ENCODE assay signal across 8 mouse cellular contexts in genomic region chr8:70374318-70374927, GRCm38 (mm10). TPM values are rescaled to one million over a fixed set of nuclear protein-coding genes. Genes with fewer than 3 reads are reported as not detected.
DNase-seq lines count a peak whose midpoint lies in the region; ATAC-seq and TF ChIP-seq lines count a peak whose summit lies in the region.

No protein-coding gene starts in this region.

- peak overlapping the region; percentile 75 for H3ac ChIP-seq in C2C12 (ENCODE audit: control insufficient read depth, insufficient read length, low read depth)

- H3K4me2 ChIP-seq in embryonic facial prominence, embryonic 13.5 days: peak overlapping the region; percentile 66
- H3K4me2 ChIP-seq in heart, embryonic 11.5 days: peak overlapping the region; percentile 65
- peak overlapping the region; percentile 42 for H3K4me2 ChIP-seq in kidney, embryonic 14.5 days (replicated peaks; ENCODE audit: low read depth, low read length)

- TF ChIP-seq CTCF in C2C12 (IDR thresholded peaks at IDR 0.05; ENCODE audit: control insufficient read depth, insufficient read depth, insufficient read length): no peak

- under 1% methylated on average over 53 of the region's 53 CpGs for WGBS in embryonic facial prominence, embryonic 13.5 days
- 1% methylated on average over 41 of the region's 53 CpGs for WGBS in heart, embryonic 11.5 days (ENCODE audit: insufficient replicate concordance)
- under 1% methylated on average over 52 of the region's 53 CpGs for WGBS in kidney, embryonic 14.5 days

- H3K4me3 ChIP-seq in C2C12 (ENCODE audit: insufficient read depth, poor library complexity, severe bottlenecking): no peak overlapping the region
- H3K4me3 ChIP-seq in embryonic facial prominence, embryonic 13.5 days: peak overlapping the region; percentile 43
- peak overlapping the region; percentile 26 for H3K4me3 ChIP-seq in heart, embryonic 11.5 days (ENCODE audit: low read depth, low read length)
- peak overlapping the region; percentile 40 for H3K4me3 ChIP-seq in kidney, embryonic 14.5 days (ENCODE audit: low read length)

- H3K79me2 ChIP-seq in C2C12 (ENCODE audit: control insufficient read depth, insufficient read depth): no peaks in the 10 kb centered on the region

- H3K27me3 ChIP-seq in C2C12 (ENCODE audit: control insufficient read depth, insufficient read depth, insufficient read length): peaks cover 31% of the 10 kb centered on the region
- peaks cover 86% of the 10 kb centered on the region for H3K27me3 ChIP-seq in embryonic facial prominence, embryonic 13.5 days
- peaks cover 79% of the 10 kb centered on the region for H3K27me3 ChIP-seq in heart, embryonic 11.5 days (ENCODE audit: control insufficient read depth, insufficient read depth, low read length)
- peaks cover 75% of the 10 kb centered on the region for H3K27me3 ChIP-seq in kidney, embryonic 14.5 days (ENCODE audit: control insufficient read depth, insufficient read depth, low read length)

- peaks cover 42% of the 10 kb centered on the region for H3K4me1 ChIP-seq in embryonic facial prominence, embryonic 13.5 days
- peaks cover 22% of the 10 kb centered on the region for H3K4me1 ChIP-seq in heart, embryonic 11.5 days (ENCODE audit: control insufficient read depth, insufficient read depth, low read length)
- peaks cover 18% of the 10 kb centered on the region for H3K4me1 ChIP-seq in kidney, embryonic 14.5 days (ENCODE audit: control insufficient read depth, insufficient read depth, low read length)

- 0 out of 2 replicates have a peak overlapping the region, but pooled peaks have one; percentile 44 for H3K9ac ChIP-seq in embryonic facial prominence, embryonic 13.5 days
- no peak overlapping the region for H3K9ac ChIP-seq in heart, embryonic 11.5 days (ENCODE audit: low read depth, low read length)
- no peak overlapping the region for H3K9ac ChIP-seq in kidney, embryonic 14.5 days (ENCODE audit: low read depth, low read length)

- no peaks in the 10 kb centered on the region for H3K36me3 ChIP-seq in C2C12 (ENCODE audit: control insufficient read depth, insufficient read depth)
- no peaks in the 10 kb centered on the region for H3K36me3 ChIP-seq in embryonic facial prominence, embryonic 13.5 days
- H3K36me3 ChIP-seq in heart, embryonic 11.5 days (ENCODE audit: control insufficient read depth, insufficient read depth, low read length): no peaks in the 10 kb centered on the region
- H3K36me3 ChIP-seq in kidney, embryonic 14.5 days (ENCODE audit: control insufficient read depth, insufficient read depth, low read length): no peaks in the 10 kb centered on the region

- peak; percentile 85 to 87 for DNase-seq in adrenal gland, postnatal 36 days
- DNase-seq in lung, postnatal 14 days: peak; percentile 78
- DNase-seq in ovary, postnatal 36 days (ENCODE audit: low spot score): peak; percentile 80
- DNase-seq in urinary bladder, postnatal 4 days (ENCODE audit: low spot score in 2 of 2): peak; percentile 77 to 81

- ATAC-seq in embryonic facial prominence, embryonic 13.5 days (ENCODE audit: insufficient number of reproducible peaks, insufficient read depth, low FRiP score, low TSS enrichment, low read depth): 0 out of 2 replicates have a peak, but pooled peaks have one; percentile 45
- peak; percentile 33 for ATAC-seq in heart, embryonic 11.5 days (replicated peaks; ENCODE audit: insufficient number of reproducible peaks, low FRiP score, low TSS enrichment)
- peak; percentile 78 for ATAC-seq in kidney, embryonic 14.5 days (ENCODE audit: low FRiP score, low TSS enrichment)

- H3K9me3 ChIP-seq in embryonic facial prominence, embryonic 13.5 days: no peaks in the 10 kb centered on the region
- H3K9me3 ChIP-seq in heart, embryonic 11.5 days (replicated peaks; ENCODE audit: control insufficient read depth, low read length): no peaks in the 10 kb centered on the region
- H3K9me3 ChIP-seq in kidney, embryonic 14.5 days (ENCODE audit: control insufficient read depth, low read length): no peaks in the 10 kb centered on the region

- H3K79me3 ChIP-seq in C2C12 (ENCODE audit: low read depth): no peaks in the 10 kb centered on the region

- no peak overlapping the region for H3K27ac ChIP-seq in embryonic facial prominence, embryonic 13.5 days
- no peak overlapping the region for H3K27ac ChIP-seq in heart, embryonic 11.5 days (ENCODE audit: low read depth, low read length)
- no peak overlapping the region for H3K27ac ChIP-seq in kidney, embryonic 14.5 days (ENCODE audit: low read depth, low read length)

TF ChIP-seq in C2C12, 6 proteins besides CTCF, POLR2A, EP300 and RAD21:
- TF ChIP-seq CEBPB (IDR thresholded peaks at IDR 0.05; ENCODE audit: low read depth): no peak
- no peak for TF ChIP-seq MYOD1 (IDR thresholded peaks at IDR 0.05; ENCODE audit: control insufficient read depth, insufficient read length, low read depth)
- TF ChIP-seq MYOG (IDR thresholded peaks at IDR 0.05; ENCODE audit: control insufficient read depth, extremely low read depth, insufficient read length): no peak

RNA-seq across cellular contexts. Expression of gene Comp, which starts 1.1 kb away (rescaled TPM):
- polyA plus RNA-seq in C2C12 (2012; fragmentation: generic; extraction: Trizol): 0.20 TPM
- not detected for total RNA-seq in adrenal gland, postnatal 36 days (2021)
- polyA plus RNA-seq in embryonic facial prominence, embryonic 13.5 days (2015; fragmentation: Nextera tagmentation; extraction: Ambion mirVana): 0.59 and 0.81 TPM in 2 replicates
- 1.1 and 2.2 TPM in 2 replicates for polyA plus RNA-seq in heart, embryonic 11.5 days (2014; fragmentation: Nextera tagmentation; extraction: Ambion mirVana)
- 0.14 and 0.26 TPM in 2 replicates for polyA plus RNA-seq in kidney, embryonic 14.5 days (2014; fragmentation: Nextera tagmentation; extraction: Ambion mirVana)

RNA-seq across cellular contexts. Expression of gene Upf1, which starts 21.3 kb away (rescaled TPM):
- polyA plus RNA-seq in C2C12 (2012; fragmentation: generic; extraction: Trizol): 47.2 TPM
- total RNA-seq in adrenal gland, postnatal 36 days (2021): 10 to 100 TPM; 62.2 to 67.6 TPM
- polyA plus RNA-seq in embryonic facial prominence, embryonic 13.5 days (2015; fragmentation: Nextera tagmentation; extraction: Ambion mirVana): 20.3 and 22.1 TPM in 2 replicates
- 14.0 and 17.2 TPM in 2 replicates for polyA plus RNA-seq in heart, embryonic 11.5 days (2014; fragmentation: Nextera tagmentation; extraction: Ambion mirVana)
- polyA plus RNA-seq in kidney, embryonic 14.5 days (2014; fragmentation: Nextera tagmentation; extraction: Ambion mirVana): 21.8 and 24.2 TPM in 2 replicates

RNA-seq across cellular contexts. Expression of gene Gdf1, which starts 44.8 kb away (rescaled TPM):
- polyA plus RNA-seq in C2C12 (2012; fragmentation: generic; extraction: Trizol): 0.16 TPM
- under 1 TPM in 1 of 2 experiments, not detected in 1; 0.30 TPM for total RNA-seq in adrenal gland, postnatal 36 days (2021)
- 2.2 and 4.2 TPM in 2 replicates for polyA plus RNA-seq in embryonic facial prominence, embryonic 13.5 days (2015; fragmentation: Nextera tagmentation; extraction: Ambion mirVana)
- 1.7 and 1.9 TPM in 2 replicates for polyA plus RNA-seq in heart, embryonic 11.5 days (2014; fragmentation: Nextera tagmentation; extraction: Ambion mirVana)
- polyA plus RNA-seq in kidney, embryonic 14.5 days (2014; fragmentation: Nextera tagmentation; extraction: Ambion mirVana): 7.6 and 7.9 TPM in 2 replicates

RNA-seq across cellular contexts. Expression of gene Cers1, which starts 58.8 kb away (rescaled TPM):
- 0.23 TPM for polyA plus RNA-seq in C2C12 (2012; fragmentation: generic; extraction: Trizol)
- total RNA-seq in adrenal gland, postnatal 36 days (2021): 1 to 10 TPM; 1.8 to 2.2 TPM
- 9.3 and 9.4 TPM in 2 replicates for polyA plus RNA-seq in embryonic facial prominence, embryonic 13.5 days (2015; fragmentation: Nextera tagmentation; extraction: Ambion mirVana)
- polyA plus RNA-seq in heart, embryonic 11.5 days (2014; fragmentation: Nextera tagmentation; extraction: Ambion mirVana): 1.4 and 1.5 TPM in 2 replicates
- polyA plus RNA-seq in kidney, embryonic 14.5 days (2014; fragmentation: Nextera tagmentation; extraction: Ambion mirVana): 2.3 and 2.6 TPM in 2 replicates
